Mouse (Mus musculus) heart, adult 18-20 months (tissue): ENCODE measurements at regions not wholly inside any gene's neighbourhood (a gene's known extent, or its start where the extent isn't known, plus 50 kb on each side); places are given as distances from the start of the nearest gene placed in this dataset.
"Not testable (repeated sequence)": the region's sequence is repeated elsewhere in the genome, so short reads cannot be mapped to it uniquely, and the experiment has no call there.

ENCODE experiments used
- DNase-seq, 2 experiments: peaks; one replicate each; pipeline ENCODE4 v3.0.0; 2021 to 2022; ENCODE audit warnings: mixed read lengths in 1 of 2

GRCm38 (mm10) chr4:22803665-22804064 is 315.5 kb upstream of the Pou3f2 start:
- no peak for DNase-seq

- DNase-seq, result no peak
Measured at GRCm38 (mm10) chr4:22792826-22793225, 304.7 kb upstream of the Pou3f2 start.

GRCm38 (mm10) chr4:22787866-22788265 is 299.7 kb upstream of the Pou3f2 start:
- no peak for DNase-seq

- DNase-seq, result not testable (repeated sequence)
Measured at GRCm38 (mm10) chr4:22763026-22763425, 274.9 kb upstream of the Pou3f2 start.
